Mouse (Mus musculus): ENCODE measurements around the gene 1700021F05Rik.

Gene 1700021F05Rik

DNA sequence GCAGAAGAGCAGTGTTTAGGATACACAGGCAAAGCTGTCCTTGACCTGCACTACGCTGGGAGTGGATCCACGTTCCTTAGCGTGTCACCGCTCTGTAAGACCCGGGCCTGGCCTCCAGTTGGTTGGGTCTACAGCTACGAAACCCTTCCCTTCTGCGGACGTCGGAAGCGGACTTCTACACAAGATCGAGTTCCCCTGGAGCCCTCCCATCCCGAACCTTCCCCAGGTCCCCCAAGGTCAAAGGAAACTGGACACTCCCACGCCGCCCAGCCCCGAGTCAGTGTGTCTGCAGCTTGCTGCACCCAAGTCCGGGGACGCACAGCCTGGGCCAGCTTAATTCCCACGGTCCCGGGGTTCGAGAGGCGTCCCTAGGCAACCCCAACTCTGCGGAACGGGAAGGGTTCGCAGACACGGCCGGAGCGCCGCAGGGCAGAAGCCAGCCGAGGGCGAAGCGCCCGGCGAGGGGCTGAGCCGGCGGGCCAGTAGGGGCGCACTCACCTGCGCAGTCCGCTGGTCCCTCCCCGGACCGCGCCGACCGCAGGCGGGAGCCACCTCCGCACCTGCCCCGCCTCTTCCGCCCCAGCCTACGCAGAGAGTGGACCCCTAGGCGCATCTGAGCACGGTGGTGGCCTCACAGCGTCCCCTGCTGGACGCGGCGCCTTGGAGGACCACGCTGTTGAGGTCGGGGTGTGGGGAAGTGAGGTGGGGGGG lies at the start of gene 1700021F05Rik:
1700021F05Rik (minus strand) TSS at position 553 of the 711 bp plus-strand sequence.
- peak; percentile 94 for DNase-seq

DNA sequence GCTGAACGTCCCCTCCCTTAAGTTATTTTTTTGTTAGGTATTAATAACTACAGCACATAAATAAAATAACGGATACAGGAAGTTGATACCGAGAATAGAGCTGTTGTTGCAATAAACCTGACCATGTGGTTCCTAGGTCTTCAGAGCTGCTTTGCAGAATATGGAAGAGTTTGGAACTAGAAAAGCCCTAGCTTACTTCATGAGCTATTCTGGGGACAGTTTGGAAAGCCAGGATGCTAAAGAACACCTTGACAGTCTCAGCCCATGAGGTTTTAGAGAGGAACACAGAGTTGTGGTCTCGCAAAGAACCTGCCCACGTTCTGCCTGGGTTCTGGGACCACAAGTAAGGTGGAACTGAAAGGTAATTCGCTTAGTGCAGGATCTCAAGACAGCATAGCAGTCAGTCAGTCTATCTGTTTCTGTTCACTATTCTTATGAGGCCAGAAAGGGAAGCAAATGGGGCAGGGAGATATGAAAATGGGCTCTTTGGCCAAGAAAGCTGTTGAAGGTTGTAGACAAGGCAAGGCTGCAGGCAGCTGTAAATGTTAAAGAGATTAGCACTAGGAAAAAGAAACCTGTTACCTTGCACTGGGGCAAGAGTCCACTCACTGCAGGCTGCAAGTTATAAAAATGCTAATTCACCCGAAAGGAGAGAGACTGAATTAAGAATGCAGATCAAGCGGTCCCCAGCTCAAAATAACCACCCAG lies 47.8 kb upstream of the 1700021F05Rik start:
- DNase-seq = no peak

DNA sequence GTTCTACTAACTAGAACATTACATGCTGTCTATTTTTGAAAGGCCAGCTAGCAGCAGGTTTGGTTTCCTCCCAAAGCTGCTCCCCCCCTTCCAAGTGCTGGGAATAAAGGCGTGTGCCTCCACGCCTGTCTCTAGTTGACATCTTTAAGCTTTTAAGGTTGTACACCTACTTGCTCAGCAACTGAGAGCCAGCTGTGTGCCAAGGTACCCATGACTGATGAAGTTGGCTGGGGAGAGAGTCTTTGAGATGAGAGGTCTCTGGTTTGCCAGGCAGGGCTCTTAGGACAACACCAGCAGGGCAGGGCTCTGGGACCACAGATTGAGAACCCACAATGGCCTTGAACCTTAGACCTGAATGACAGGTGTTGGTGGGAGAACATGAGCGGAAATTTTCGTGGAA lies 43.7 kb upstream of the 1700021F05Rik start:
- DNase-seq = no peak

DNA sequence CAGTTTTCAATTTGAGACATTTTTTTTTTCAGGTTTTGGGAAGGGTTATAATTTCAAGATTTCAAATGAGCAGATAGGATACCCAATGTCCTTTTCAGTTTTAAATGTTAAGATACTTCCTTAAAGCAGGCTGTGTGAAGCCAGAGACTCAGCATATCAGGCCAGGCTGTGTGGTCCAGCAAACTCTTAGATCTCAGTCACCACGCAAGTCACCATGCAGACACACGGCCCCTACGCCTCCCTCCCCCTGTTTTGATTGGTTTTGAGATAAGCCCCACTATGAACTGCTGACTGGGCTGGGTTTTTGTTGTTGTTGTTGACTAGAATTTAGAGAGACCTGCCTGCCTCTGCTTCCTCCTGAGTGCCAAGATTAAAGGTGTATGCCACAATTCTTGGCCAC lies 40.5 kb upstream of the 1700021F05Rik start:
- DNase-seq = no peak

DNA sequence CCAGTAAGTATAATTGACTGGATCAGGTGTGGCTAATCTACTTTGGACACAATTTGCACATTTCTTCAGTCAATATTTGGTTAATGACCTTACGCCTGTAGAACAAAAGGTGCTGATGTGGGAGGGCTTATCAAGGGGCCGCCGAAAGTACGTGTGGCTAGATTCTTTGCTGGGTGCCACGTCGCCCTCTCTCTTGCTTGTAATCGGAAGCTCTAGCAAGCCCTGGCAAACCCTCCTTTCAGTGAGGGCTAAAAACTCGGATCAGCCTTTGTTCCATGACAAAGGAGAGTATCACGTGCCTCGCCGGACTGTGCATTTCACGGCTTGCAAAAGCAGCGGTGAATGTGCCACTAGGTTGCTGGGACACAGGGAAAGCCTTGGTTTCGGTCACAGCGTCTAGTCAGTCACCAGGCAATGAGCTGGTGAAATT lies 39.9 kb upstream of the 1700021F05Rik start:
- DNase-seq = no peak

DNA sequence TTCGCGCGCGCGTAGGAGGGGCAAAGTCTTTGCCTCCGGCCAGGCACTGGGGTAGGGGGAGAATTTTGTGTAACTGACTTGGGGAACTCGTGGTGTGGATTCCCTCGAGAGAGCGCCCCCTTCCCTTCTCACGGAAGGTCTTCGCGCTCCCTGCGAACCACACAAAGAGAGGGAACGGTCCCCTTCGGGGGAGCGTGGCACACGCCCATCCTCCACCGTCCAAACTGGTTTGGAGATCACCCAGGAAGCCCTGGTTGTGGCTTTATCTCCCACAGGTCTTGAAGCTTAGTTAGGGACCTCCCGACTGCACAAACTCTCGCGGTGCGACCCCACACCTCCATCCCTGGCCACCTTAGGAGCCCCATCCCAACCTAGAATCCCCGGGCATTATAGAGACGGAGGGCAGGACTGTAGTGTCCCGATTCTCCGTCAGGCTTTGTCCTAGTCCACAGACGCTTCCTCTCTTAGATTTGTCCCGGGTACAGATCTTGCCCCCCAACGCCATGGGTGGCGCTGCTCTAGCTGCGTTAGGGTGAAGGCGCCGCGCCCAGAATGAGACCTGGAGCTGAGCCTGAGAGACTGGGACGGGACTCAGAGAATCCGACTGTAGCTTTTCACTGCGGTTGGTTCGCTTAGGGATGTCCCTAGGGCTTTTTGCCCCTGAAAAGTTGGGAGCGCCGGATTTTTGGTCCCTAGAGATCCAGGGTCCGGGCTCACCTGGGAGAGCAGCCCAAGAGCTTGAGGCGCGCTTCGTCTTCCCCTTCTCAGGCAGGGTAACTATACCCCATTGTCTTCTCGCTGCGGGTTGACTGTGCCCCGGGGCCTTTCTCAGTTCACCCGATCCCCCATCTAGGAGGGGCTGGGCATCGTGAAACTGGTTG lies 38.8 kb upstream of the 1700021F05Rik start:
- no peak for DNase-seq

DNA sequence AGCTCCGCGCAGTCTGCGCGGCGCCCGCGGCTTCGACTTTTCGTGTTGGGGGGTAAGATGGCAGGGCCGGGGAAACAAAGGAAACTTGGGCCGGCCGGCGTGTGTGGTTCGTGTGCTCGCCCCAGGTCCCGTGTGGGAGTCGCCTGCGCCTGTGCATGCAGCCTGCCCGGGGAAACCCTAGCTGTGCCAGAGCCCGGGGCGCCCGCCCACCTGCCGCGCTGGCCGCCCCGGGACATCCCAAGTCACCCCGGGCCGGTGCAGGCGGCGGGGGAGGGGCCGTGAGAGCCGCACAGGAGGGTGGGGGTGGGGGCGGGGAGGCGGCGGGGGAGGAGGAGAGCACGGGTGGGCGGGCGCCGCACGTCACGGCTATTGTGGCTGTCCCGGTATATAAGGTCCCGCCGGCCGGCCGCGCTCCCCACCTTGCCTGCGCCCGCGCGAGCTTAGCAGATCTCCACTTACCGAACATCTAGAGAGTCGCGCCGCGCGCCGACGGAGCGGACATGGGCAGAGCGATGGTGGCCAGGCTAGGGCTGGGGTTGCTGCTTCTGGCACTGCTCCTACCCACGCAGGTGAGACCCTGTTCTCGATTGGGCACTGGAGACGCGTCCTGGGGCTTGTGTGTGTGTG lies 38.1 kb upstream of the 1700021F05Rik start:
- DNase-seq = no peak

DNA sequence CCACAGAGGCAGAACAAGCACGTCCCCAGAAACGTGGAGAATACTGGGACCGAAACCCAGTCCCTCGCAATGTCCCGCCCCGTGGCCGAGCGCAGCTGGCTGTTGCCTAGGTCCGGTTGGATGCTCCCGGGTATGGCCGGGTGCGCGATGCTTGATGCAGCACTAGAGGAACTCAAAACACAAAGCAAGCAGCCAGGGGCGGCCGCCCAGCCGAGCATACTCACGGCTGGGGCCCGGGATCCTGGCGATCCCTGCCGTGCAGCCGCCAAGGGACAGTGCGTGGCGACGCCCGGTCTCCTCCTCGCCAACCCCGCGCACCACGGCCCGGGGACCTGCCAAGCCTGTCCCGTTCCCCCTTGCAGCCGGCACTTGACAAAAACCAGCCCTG lies 37.6 kb upstream of the 1700021F05Rik start:
- no peak for DNase-seq

DNA sequence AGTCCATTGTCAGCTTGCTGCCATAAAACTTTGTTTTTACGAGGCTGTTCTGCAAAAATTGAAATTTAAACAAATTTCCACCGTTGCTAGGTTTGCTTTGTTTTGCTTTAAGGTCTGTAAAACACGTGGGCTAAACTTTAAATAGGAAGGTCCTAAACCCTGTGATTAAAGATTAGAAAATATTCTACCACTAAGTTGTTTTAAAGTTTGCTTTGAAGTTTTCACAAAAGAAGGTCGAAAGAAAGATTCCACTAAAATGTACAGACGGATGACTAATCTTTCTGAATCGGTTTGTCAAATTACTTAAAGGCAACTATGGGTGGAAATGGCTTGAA lies 37.2 kb upstream of the 1700021F05Rik start, which contains the start of gene Cd24a:
Cd24a (plus strand) TSS at position 288 of the 335 bp plus-strand sequence.
- DNase-seq = no peak

DNA sequence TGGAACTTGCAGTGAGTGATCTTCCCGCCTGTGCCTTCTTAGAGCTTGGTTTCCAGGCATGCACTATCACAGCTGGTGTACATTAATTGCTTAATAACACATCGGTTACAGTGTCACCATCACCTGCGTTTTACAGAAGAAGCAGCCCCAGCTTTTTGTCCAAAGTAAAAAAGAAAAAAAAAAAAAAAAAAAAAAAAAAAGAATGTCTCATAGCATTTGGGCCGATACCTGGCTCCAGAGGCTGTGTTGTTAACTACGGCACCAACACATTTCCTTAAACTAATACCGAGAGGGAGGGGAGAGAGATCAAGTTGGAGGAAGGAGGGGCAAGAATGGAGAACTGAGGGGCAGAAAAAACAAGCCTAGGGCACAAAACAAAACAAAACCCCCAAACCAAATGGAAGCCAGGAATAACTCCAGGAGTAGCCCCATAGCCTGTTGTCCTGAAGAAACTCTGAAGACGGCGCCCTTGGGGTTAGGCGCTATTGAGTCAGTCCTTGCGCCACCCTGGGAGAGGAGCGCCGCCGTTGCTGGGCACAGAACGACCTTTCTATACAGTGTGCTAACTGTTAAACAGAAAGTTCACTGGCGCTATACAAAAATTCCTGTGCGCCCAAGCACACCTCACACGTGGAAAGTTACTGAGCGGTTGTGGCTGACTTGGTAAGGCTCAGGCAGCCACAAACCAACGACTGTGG lies 36.7 kb upstream of the 1700021F05Rik start:
- DNase-seq = no peak

DNA sequence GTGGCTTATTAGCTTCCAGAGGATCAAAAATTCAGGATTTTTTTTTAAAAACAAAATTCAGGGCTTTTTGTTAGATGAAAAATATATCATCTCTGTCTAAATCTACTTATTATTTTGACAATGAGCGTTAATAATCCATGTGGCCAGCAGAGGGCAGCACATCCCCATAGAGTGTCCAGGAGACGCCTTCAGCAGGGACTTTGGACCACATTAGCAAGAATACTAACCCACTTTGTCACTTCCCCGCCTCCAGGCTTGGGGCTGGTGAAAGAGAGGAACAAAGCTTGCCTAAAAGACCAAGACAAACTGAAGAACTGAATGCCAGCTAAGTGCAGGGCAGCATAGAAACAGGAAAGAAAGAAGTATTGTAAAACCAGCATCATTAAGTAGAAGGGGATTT lies 34.2 kb upstream of the 1700021F05Rik start:
- DNase-seq = peak; percentile 73

DNA sequence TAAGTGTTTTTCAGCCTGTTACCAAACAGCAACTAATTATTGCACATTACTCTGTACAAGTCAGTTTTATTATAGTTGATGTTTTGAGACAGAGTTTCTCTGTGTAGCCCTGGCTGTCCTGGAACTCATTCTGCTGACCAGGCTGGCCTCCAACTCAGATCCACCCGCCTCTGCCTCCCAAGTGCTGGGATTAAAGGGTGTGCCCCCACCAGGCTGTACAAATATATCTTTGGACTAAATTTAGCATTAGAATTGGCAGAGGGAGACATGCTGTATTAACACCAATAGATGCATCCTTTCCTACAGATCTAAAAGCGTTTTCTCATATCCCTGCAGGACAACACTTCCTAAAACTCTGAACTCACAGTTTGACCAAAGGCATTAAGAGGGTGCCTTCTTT lies 33.6 kb upstream of the 1700021F05Rik start:
- DNase-seq = no peak

DNA sequence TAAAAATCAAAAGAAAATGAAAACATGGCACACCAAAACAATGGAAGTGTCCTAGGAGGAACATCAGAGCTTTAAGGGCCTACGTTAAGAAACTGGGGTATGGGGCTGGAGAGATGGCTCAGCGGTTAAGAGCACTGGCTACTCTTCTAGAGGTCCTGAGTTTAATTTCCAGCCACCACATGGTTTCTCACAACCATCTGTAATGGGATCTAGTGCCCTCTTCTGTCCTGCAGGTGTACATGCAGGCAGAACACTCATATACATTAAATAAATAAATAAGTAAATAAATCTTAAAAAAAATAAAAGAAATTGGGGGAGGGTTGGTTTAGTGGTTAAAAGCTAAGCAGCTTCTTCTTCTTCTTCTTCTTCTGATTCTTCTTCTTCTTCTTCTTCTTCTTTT lies 20.5 kb upstream of the 1700021F05Rik start:
- no peak for DNase-seq

DNA sequence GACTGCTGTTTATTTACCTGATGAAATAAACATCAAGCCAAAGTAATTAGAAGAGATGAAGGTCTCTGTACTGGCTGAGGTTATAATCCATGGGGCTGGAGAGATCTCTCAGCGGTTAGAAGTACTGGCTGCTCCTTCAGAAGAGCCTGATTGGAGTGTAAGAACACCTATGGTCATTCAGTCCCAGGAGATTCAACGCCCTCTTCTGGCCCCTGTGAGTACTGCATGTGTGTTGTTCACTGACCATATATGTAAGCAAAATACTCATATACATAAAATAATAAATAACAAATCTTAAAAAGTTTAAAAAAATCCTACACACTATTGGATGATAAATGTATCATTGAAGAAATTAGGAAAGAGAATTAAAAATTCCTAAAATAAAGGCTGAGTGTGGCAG lies 20.0 kb upstream of the 1700021F05Rik start:
- DNase-seq = no peak

DNA sequence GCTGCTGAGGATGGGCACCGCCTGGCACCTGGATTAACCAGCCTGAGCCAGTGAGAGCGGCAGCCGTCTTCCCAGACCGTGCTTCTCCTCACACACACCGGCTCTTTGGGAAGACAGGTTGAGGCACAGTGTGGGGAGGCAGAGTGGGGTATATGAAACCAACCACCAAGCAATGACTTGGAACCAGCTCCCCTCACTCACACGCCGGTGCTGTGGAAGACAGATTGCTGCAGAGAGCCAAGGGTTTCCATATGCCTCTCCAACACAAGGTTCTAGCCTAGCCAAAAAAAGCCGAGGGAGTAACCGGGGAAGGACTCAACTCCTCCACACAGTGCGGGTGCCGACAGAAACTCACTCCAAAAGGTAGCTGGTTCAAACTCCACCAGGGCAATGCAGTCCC lies 18.5 kb upstream of the 1700021F05Rik start:
- DNase-seq = no peak

DNA sequence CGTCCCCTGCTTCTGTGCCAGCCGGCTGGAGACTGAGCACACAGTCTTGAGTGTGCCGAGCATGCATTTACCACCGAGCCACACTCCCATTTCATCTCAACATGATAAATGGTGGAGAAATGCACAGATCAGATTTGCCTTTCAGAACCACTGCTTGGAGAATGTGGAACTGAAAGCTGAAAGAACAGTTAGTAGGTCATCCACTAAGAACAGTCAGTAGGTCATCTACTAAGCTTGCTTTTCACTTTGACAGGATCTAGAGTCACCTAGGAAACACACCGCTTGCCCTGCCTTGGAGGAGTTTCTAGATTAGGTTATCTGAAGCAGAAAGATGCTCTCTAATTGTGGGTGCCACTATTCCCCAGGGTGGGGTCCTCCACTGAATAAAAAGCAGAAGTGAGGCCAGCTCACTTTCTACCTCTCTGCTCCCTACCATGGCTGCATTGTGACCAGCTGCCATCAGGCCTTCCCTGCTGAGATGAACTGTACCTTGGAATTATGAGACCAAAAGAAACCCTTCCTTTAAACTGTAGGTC lies 16.9 kb upstream of the 1700021F05Rik start:
- DNase-seq = no peak

DNA sequence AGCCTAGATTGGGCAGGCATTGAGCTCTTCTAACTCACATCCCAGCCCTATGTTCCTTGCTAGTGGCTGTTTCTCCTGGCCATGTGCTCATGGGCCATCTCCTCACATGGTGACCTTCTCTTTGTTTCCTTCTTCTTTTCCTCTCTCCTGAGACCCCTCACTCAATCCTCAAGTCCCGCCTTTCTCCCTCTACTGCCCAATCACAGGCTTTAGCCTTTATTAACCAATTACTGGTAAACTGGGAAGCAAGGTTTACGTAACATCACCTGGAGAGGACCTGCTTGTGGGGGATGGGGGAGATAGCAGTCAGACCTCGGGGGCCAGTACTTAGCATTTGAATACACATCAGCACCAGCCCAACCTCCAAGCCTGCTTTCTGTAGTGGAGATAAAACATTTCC lies 10.6 kb upstream of the 1700021F05Rik start:
- no peak for DNase-seq

DNA sequence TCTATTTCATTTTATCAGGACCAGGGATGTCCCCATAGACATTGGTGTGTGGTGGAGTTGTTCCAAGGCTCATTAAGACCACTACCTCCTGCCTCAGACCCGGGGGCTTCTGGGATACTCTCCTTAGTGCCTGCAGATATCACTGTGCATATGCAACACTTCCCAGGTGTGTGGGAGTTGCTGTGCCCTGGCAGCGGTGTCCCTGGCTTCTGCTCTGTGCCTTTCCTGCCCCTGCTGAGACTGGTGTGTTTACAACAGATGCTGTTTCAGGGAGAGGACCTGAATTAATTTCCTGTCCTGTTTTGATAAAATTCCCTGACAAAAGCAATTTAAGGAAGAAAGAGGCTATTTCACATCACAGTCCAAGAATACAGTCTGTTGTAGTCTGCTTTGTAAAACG lies 10.1 kb upstream of the 1700021F05Rik start:
- no peak for DNase-seq

DNA sequence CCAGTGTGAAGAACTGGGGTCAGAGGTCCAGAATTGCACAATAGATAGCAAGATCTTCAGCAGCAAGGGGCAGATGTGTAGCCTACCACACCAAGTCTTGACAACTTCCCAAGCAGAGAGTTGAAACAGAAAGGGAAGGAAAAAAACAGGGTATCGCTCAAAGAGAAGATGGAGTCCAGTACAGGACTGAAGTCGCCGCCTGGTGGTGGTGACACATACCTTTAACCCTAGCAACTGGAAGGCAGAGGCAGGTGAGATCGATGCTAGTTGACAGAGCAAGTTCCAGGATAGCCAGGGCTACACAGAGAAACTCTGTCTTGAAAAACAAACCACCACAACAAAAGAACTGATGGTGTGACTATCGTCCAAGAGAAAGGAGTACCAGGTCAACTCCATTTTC lies 8.6 kb upstream of the 1700021F05Rik start:
- no peak for DNase-seq

DNA sequence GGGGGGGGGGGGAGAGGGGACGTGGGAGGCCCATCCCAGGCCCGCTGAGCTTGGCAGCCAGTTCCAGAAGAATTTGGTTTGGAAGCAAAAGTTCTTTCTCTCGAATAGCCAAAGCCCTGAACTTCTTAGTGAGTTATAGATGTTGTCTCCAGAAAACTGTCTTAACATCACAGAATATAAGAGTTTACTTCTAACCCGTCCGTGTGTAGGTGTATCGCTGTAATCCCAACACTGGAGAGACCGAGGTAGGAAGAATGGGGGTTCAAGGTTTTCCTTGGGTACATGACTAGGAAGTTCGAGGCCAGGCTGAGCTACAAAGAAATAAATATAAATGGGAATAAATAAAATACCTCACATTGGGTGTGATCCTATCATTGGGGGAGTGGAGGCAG lies 355 bp upstream of the 1700021F05Rik start:
- DNase-seq = no peak

DNA sequence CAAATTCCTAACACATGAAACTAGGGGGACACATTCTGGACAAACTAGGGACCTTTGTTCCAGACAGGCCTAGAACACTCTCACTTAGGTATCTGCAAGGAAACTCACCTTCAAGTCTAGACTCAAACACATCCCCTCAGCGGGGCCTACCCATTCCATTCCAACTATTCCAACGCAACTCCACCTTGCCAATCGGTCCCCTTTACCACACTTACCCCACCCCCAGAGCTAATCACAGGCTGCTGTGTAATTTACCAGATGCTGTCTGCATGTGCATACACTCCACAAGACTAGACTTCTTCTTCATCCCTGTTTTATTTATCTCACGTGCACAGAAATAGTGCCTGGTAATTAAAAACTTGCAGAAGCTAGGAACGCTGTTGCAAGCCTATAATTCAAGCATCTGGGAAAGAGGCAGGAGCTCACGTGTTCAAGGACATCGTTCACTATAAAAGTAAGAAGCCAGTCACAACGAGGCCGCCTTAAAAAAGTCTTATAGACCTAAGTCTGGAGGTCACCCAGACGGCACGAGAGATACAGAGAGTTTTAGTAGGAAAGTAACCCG lies 966 bp downstream of the 1700021F05Rik start:
- no peak for DNase-seq

DNA sequence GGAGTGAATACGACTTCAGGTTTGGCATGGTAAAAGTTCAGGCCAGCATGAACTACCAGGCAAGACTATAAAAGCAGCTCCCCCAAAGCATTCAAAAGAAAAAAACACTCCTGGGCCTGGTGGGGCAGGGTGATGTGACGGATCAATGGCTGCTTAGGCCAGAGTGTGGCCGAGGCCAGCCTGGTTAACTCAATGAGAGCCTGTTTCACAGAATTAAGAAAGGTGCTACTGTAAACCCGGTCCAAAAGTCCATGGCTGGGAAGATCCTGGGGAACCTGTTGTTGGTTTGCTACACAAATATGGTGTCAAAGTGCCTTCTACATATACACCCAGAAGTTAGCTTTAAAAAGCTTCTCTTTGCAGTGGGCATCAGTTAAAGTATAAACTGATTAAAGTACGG lies 2.0 kb downstream of the 1700021F05Rik start:
- no peak for DNase-seq
